Mouse (Mus musculus): ENCODE data around the gene Moxd1.
"Not testable (repeated sequence)": the region's sequence is repeated elsewhere in the genome, so short reads cannot be mapped to it uniquely, and the experiment has no call there.

Moxd1 gene

DNA sequence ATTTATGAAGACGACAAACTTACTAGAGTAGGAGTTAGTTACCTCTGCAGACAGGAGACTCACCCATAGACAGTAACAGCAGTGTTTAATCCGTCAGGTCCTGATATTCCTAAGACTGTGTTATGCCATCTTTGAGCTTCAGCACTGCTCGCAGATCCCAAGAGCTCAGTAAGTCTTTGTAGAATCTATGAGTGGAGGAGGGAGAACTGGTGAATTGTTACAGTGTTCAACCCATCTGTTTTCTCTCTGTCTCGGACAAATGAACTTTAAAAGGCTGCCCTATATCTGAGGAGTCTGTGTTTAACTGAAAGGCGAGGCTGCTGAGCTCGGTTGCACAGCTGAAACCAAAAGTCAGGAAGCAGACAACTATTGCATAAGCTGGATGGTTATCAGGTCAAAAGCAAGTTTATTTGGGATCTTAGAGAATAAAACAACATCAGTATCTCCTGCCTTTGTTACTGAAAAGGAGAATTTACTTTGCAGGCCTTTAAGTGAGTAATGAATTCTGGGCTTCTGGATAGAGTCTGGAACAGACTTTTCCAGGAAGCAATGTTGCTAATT lies 47.8 kb downstream of the Moxd1 start:
- no peak for DNase-seq (ENCODE audit: low spot score)

DNA sequence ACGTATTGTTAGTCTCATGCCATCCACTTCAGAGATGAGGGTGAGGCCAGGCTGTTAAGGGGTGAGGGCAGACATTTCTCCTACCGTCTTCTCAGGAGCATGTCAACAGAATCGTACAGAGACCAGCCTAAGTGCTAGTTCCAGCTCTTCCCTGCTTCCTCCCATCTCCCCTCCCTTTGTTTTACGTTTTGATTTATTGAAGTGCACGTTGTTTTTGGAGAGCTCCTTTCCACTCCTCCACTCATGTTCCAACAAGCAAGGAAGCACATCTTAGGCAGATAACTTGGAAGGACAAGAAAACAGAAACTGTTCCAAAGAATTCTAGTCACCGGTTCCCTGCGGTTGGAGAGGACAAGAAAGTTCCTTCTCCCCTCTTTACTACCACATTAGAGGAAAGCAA lies 52.9 kb downstream of the Moxd1 start:
- DNase-seq (ENCODE audit: low spot score): no peak

DNA sequence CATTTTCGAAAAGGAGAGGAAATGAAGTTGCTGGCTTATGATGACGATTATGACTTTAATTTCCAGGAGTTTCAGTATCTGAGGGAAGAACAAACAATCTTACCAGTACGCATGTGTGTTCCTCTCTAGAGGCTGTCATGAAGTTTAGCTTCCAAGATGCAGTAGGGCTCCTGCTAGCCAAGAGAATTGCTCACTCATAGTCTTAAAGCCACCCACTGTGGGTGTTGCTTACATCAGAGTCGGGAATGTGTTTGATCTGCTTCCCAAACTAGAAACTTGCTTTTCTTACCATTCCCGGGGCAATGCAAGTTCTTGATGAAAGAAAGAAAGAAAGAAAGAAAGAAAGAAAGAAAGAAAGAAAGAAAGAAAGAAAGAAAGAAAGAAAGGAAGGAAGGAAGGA lies 59.3 kb downstream of the Moxd1 start:
- DNase-seq (ENCODE audit: low spot score): no peak

DNA sequence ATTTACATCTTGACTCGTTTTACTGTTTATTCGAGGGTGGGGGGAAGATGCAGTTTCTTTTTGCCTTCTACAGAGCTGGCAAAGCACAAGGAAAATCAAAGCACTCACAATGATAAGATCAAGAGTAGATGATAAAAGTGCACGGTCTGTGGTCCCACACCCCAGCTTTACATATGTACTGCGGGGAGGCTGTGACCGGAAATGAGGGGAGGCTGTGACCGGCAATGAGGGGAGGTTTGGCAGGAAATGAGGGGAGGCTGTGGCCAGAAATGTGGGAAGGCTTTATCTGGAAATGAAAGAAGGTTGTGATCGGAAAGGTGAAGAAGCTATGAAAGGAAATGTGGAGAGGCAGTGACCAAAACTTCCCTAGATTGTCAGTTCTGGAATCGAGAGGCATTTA lies 68.3 kb downstream of the Moxd1 start:
- no peak for DNase-seq (ENCODE audit: low spot score)

DNA sequence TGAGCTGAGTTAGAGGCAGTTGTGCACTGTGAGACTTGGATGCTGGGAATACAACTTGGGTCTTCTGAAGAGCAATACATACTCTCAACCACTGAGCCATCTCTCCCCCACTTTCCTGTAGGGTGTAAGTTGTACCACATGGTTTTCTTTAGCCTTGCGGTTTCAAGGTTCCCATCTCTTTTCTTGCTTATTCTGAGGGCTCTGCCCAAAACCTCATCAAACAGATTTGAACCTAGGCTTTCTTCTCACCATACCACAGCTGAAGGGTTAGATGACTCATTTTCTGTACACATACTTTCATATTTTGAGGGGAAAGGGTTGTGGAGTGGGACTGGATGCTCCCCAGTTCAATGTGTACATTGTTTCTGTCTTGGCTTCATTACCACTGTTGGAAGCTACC lies 69.4 kb downstream of the Moxd1 start:
- no peak for DNase-seq (ENCODE audit: low spot score)

DNA sequence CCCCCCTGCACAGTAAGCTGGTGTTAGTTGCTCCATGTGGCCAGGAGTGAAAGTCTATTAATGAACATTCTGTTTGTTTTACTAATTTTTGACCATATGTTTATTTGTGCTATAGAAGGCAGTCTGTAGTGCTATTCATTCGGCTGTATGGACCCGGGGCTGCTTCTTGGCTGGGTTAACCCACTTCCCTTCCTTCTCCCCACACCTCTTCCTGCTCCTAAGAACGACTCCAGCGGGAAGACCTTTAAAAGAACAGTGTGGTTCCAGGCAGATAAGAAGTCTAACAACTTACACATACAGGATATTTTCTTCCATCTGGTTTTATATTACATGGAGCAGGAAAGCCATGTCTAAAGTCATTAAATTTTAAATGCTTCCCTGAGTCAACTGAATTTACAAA lies 73.3 kb downstream of the Moxd1 start:
- DNase-seq (ENCODE audit: low spot score): no peak

DNA sequence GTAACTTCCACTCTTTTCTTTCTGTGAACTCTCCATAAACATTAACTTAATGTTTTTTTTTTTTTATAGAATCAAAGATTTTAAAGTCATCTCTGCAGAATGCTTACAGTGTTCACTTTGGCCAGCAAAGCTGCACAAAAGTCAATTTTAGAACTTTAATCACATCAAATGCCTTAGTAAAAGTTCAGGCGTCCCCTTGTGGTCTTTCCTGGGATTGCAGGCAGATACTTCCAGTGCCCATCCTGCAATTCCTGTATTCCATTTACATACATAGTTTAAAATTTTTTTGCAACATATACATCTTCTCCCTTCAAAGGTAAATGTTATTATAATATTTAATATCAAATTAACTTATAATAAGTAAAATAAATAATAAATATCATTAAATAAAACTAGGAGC lies 74.5 kb downstream of the Moxd1 start:
- DNase-seq (ENCODE audit: low spot score): no peak

DNA sequence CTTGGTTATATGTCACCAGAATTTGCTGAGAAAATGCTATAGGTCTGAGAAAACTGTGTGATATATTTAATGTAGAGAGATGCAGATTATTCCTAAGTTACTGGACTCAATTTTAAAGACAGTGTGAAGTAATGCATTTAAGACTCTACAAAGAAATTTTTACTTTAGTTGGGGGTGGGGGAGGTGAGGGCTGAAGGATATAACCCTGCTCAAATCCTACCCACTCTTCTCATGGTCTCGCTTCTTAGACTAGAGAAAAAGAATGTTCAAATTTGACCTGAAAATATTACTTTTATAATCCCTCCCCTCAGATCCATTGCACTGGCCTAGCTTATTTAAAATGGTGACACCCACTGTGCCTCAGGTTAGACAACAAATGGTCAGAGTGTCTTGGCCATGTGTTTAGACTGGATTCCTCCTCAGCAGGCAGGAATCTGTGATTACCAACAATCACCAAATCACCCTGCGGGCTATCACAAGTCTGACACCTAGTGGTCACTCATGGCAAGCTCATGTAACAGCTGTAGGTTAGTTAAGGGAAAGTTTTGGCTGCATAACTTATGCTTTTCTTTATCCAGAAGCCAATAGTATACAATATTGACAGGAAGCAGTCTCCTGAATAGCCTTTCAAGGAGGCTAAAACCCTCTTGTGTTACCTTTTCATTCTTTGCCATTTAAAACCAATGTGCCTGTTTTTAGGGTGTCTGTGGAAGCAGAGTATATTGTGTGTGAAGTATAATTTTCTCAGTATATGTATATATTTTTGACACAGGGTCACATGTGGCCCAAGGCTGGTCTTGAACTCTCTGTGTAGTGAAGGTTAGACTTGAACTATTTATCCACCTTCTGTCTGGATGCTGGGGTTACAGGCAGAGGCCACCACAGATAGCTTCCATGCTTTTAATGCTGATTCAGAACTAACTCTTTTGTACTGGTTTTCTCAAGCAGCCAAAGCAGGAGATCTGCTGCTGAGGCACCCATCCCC lies 75.2 kb downstream of the Moxd1 start:
- DNase-seq (ENCODE audit: low spot score): no peak

DNA sequence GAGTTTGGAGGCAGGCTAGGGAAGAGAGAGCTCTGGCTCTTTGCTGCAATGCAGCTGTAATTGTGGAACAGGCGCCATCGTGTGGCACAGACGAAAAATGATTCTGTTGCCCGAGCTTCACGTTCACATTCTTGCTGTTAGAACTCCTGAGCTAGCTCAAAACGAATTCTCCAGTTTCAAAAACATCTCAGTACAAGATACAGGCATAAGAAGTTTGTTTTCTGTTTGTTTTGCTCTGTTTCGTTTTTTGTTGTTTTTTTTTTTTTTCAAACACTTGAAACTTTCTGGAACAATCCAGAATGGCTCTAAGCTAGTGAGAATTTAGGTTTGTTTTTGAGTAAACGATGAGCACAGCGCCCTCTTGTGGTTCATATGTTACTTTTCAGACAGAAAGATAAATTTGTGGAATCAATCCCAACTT lies 88.9 kb downstream of the Moxd1 start:
- no peak for DNase-seq (ENCODE audit: low spot score)

DNA sequence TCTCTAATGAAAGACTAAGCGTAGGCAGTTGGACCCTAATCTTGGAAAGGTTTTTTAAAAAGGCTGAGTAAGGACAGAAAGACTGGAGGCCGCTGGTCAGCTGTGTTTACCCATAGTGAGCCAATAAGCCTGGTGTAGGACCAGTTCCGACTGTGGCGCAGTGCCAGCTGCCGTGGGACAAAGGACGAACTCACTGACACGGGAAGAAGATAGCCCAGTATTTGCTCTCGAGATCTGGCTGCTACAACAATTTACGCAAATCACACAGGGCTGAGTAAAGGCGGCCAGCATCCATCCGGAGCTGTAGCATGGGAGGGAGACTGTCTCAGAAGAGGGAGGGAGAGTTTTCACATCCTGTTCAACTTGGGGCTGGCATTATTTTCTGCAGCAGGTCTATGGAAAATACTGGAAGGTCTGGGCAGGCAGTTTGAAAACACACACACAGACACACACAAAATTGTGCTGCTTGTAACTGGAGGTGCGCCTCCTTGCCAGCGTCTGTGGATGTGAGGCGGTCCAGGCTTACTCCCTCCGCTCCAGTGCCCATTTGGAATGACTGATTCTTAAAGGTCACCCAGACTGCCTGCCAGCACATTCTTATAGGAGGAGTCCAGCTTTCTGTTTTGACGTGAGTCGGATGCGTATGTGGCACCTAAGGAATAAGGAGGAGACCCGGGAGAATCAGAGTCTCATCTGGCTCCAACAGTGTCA lies 94.0 kb downstream of the Moxd1 start:
- DNase-seq (ENCODE audit: low spot score): no peak

DNA sequence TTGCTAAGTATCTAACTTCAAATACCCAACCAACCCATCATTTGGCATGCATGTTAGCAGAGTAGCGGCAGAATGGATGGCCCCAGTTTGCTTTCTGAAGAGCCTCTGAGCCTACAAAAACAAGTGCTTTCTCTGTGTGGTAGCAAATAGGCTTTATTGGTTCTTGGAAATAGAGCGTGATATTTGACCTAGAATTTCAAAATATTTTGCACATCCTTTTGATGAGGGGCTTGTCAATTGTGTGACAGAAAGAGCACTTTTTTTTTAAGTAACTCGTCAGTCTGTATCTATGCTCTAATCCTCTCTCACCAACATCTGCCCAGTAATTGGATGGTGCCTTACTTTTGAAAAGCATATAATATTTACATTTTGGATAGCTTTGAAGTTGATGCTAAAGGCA lies 97.0 kb downstream of the Moxd1 start:
- no peak for DNase-seq (ENCODE audit: low spot score)

DNA sequence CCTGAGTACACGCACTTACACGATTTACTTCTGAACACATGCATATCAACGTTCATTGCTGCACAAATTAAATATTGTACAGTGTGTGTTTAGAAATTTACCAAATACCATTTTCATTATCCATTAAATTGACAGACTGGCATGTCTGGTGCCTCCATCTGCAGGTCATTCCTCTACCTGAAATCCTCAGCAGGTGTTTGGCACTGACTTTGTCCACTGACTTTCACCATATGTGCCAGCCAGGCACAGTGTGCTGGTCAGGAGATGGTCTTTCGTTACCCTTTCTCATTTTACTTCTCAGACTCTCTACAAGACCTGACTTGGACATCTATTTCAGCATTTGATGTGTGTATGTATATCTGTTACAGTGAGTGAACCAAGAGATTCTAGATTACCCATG lies 99.7 kb downstream of the Moxd1 start:
- DNase-seq (ENCODE audit: low spot score): no peak

DNA sequence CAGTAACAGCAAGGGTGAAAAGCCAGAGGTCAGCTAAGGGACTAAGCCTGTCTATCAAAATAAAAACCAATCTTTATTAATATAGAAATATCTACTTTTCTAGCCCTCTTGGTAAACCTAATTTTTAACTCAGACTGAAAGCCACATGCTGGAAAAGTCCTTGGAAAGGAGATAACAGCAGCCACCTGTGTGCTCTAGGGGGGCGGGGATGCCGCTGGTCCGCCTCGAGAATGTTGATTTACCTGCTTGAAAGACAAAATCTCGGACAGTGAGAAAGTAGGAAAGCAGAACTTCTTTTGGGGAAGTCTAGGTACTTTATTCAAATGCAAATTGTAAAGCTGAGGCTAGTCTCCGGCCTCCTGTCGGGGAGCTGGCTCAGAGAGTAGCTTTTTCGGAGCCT lies 103.9 kb downstream of the Moxd1 start:
- not testable (repeated sequence) for DNase-seq (ENCODE audit: low spot score)

DNA sequence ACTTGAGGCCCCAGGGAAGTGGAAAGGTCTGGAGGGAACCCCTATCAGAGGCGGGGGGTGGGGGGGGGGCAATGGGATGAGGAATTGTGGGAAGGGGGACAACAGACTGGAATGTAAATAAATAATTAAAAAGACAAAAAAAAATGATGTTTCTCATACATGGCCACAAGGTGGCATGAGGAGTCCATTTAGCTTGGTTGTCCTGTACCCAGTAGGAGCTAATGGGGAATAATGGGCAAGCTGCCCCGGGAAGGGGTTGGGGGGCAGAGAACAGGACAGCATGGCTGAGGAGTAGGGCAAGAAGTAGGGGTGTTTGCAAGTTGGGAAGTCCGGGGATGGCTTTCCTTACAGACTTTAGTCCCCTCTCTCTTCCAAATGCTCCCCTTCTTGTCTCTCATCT lies 109.5 kb downstream of the Moxd1 start:
- no peak for DNase-seq (ENCODE audit: low spot score)

DNA sequence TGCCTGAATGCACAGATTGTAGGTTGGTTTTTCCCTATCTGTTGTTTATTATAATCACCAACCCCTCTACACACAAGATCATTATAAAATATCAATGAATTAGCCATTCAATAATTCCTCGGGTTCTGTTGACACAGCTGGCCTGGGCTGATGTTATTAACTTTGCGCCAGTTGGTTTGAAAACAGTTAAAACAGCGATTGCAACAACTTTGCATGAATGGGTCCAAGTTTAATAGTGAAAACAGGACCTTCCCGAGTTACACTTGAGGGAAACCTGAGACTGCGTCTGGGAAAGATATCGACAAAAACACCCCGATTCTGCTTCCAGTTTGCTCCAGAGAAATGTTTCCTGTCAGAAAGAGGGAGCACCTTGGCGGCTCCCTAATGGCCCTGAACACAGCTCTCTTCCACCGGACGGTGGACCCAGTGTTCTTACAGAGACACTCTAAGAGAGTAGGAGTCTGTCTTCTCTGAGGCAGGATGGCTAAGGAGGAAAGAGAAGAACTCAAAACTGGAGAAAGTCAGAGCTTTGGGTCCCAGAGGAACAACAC lies 116.4 kb downstream of the Moxd1 start:
- no peak for DNase-seq (ENCODE audit: low spot score)

DNA sequence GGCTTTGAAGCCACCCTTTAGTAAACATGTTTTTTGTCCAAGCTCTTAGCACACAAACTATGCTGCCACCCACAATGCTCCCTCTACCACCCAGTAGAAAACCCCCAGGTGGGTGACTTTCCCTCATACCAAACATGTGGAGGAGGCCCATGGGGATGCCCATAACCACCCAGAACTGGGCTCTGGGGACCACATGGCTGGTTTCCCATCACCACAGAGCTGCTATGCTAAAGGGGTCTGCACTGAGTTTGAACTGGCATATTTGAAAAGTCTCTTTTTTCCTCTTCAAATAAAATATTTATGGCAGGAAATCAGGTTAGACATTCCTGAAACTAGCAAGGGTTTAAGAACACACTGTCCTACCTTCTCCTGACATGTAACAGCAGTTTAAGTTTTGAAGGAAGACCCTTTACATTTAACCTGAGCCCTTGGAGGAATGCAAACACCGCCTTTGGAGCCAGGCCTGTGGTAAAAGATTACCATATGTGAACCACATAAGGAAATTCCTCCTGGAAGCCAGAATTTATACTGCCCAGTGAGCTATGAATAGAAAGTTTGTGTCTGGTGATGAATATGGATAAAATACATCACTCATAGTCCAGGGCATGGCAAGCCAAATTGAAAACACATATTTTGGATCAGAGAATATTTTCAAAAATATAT lies 117.4 kb downstream of the Moxd1 start:
- DNase-seq (ENCODE audit: low spot score): no peak

DNA sequence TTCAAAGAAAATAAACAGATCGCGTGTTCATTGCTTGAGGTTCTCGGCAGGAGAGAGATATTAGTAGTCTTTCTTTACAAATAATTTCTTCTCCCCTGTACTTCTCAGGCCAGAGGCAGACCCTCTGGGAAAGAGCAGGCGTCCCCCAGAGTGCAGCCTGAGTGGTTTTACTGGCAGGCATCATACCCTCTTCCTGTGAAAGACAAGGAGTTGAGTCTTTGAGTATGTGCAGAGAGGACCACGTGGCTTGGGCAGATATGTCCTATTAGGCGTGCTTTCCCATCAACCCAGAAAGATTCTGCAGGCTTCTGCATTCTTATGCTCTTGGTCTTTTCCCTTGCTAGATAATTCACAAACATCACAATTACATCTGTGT lies 117.9 kb downstream of the Moxd1 start:
- no peak for DNase-seq (ENCODE audit: low spot score)

DNA sequence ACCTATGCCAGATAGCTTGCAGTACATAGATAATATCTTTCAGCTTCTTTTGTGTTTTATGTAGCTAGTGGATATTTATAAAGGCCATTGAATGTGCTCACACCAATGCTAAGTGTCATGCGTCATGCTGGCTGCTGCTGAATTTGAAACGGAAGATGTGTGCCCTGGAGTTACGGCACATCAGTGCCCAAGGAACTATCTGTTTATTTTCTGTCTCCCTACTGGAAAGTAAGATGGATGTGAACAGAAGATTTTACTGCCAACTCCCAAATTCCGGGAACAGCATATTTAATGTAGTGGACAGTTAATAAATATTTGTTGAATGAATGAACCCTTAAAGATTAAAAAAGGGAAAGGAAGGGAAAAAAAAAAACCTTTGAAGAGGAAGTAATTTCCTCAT lies 119.8 kb downstream of the Moxd1 start:
- DNase-seq (ENCODE audit: low spot score): no peak

Data from urinary bladder, postnatal 10 days (tissue).